Mouse (Mus musculus): Measurements from ENCODE around the gene Gpr35.
A peak's percentile ranks its signal among the peaks of the same experiment; 100 is the strongest.

Gene Gpr35

DNA sequence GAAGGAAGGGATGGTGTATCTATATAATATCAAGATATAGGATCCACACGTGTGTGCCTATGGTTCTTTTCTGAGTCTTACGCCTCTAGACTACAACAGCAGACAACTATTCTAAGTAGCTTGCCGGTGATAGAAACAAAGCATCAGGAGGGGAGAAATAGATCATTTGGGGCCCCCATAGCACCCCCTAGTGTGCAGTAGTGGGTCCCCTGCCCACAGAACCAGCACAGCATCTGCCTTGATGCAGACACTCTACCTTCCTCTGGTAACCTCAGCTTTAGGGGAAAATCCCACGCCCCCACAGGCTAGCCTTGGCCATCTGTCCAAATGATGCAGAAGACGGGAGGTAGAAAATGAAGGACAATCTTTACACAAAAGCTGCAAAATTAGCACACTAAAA lies 34.3 kb downstream of the Gpr35 start:
- no peak for DNase-seq

GRCm38 (mm10) chr1:92988894-92989293 lies 38.2 kb downstream of the Gpr35 start:
- DNase-seq, result no peak

DNA sequence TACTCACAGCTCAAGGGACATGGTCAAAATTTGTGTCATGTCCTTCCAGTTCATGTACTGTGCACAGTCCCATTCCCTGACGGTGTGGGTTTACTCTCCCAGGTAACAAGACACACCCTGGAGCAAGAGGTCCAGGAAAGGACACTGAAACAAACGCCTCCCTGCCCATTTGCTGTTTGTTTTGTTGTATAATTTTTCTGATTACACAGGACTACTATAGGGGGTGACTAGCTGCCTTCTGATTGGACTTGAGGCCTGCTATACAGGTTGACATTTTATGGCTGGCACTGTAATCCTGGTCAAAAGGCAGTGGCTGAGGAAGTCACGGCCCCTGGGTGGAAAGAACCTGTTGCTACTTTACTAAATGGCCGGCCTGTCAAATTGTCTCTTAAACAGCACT lies 39.2 kb downstream of the Gpr35 start:
- no peak for DNase-seq

- DNase-seq, result no peak
These were observed 41.7 kb downstream of the Gpr35 start for GRCm38 (mm10) chr1:92992214-92992855.

- DNase-seq, result no peak
These were observed 42.2 kb downstream of the Gpr35 start for GRCm38 (mm10) chr1:92992880-92993279.

DNA sequence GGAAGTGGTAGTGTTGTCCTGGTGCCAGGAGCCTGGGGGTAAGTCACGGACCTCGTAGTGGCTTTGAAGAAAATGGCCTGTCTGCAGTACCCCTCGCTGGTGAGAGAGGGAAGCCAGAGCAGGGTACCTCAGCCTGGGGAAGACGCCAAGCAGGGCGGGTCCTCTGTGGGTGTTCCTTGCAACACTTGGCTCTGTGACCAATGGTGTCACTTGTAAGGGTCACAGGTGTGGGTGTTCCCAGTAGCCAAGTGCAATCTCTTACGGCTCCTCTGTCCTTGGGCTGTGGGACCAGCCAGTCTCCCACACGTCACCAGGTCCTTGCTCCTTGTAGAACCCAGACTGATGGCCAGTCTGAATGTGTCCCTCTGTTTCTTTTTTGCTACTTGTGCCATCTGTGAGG lies 55.4 kb downstream of the Gpr35 start, which contains the start of gene Aqp12:
Gene Aqp12 (plus strand): TSS at position 274 of the 400 bp plus-strand sequence.
- no peak for DNase-seq

DNA sequence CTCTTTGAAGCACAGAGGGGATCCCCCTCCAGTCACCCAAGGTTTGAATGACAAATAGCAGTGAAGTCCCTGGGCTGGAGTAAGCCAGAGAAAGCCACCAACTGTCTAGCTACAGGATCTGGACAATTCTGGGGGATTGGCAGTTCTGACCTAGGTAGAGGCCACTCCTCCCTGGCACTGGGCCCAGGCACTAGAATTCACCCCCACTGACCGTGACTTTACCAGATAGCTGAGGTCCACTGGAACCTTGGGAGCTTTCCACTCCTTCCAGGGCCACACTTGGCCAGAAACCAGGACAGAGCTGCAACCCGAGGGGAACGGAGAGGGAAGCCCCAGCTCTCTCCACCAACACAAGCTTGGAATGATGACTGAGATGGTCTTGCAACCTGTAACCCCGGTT lies 58.5 kb downstream of the Gpr35 start:
- no peak for DNase-seq

GRCm38 (mm10) chr1:93010731-93011130 lies 60.1 kb downstream of the Gpr35 start:
- no peak for DNase-seq

DNA sequence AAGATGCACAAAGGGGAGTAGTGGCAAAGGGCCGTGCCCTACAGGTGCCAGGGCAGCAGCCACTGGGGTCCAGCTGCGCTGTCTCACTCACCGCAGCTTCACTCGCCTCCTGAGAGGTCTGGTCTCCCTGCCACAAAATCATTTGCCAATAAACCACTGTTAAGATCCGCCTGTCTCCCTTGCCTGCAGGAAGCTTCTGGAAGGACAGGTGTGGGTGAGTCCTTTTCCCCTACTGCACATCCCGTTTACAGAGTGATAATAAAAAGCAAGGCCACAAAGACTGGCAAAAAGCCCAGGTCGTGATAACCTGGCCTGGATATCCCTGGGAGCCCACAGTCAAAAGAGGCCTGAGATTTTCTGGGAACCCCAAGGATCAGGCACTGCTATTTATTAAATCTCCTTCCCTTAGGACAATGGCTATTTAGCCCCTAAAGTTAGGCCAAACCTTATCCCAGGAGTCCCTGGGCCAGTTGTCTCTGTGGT lies 61.5 kb downstream of the Gpr35 start:
- no peak for DNase-seq

GRCm38 (mm10) chr1:93013367-93013766 lies 62.7 kb downstream of the Gpr35 start:
- no peak for DNase-seq

DNA sequence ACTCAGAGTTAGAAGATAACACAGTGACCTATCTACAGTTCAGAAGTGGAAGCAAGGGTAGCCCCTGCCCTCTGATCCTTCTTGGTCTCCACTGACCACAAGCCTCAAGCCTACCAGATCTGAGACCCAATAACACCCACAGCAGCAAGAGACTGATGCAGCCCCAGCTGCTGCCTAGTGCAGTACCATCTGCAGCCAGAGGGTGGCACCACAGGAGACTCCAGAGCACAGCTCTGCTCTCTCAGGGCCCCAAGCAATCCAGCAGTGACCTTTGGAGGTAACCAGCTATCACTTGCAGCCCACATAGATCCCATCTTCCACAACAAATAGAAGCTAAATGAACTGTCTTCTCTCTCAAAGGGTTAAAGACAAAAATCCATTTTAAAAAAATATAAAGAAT lies 63.8 kb downstream of the Gpr35 start:
- peak; percentile 85 to 87 for DNase-seq

DNA sequence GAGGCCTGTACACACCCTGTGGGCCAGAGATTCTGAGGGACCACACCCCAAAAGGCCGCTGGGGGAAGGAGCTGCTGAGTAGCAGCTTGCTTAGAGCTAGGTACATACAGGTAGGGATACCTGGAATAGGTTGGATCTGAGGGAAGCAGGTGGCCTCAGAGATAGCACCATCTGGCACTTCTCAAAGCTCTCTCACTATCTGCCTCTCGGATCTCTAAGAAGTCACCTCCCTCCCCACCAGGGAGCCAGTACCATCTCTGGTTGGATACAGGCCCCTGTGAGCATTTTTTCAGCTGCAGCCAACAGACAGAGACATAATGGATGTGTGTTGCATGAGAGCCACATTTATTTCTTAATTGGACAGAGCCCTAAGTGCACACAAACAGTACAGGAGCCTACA lies 64.5 kb downstream of the Gpr35 start:
- peak in 1 of 2 experiments; percentile 48 for DNase-seq

DNA sequence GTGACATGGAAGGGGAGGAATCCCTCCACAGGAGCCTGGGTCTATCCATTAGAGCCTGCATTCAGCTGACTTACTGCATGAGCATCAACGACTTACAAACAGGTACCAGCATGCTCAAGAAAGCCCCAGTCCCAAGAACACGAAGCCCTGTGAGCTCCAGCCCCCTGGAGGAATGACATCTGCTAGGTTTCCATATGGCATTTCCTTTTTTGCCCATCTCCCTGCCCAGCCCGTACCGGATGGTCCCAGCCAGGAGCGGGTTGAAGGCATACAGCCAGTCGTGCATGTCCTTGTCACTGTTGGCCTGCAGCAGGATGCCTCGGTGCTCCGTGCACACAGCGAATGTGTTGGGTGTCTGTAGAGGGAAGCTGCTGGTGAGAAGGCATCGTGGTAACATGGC lies 68.1 kb downstream of the Gpr35 start:
- DNase-seq, result peak; percentile 65 to 69

- DNase-seq, result no peak
These were observed 69.9 kb downstream of the Gpr35 start for GRCm38 (mm10) chr1:93020602-93021001.

- DNase-seq, result no peak
These were observed 75.9 kb downstream of the Gpr35 start for GRCm38 (mm10) chr1:93026600-93026999.

DNA sequence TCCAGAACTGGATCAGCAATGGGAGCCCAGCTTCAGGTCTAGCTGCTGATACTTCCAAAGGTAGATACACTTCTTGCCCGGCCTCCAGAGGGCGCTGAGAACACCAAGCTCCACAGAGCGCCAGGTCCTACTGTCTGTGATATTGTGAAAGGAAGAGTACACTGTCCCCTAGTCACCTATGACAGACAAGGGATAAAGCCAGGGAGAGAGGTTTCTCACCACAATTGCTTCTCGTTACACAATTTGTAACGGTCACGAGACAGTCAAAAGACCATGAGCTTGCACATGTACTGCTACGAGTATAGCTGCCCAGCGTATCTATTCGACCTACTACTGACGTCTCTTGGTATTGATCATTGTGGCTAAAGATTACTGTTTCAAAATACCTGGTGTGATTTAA lies 78.7 kb downstream of the Gpr35 start:
- no peak for DNase-seq

- DNase-seq, result no peak
These were observed 79.4 kb downstream of the Gpr35 start for GRCm38 (mm10) chr1:93030060-93030459.

DNA sequence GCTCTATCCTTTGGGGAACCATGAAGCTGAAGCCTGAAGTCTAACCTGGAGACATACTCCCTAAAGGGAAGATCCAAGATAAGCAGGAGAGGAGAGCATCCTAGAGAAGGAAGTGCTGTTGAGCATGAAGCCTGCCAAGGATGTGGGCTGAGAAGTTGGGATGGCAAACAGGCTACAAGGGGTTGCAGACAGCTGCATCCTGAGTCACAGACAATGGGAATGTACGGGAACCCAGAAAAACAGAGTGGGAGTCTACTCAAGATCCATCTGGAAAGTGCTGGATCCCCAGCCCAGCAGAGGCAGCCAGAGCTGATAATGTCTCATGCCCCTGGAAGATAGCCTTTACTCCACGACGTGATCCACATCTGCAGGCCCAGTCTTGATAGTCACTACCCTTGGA lies 80.5 kb downstream of the Gpr35 start:
- no peak for DNase-seq

DNA sequence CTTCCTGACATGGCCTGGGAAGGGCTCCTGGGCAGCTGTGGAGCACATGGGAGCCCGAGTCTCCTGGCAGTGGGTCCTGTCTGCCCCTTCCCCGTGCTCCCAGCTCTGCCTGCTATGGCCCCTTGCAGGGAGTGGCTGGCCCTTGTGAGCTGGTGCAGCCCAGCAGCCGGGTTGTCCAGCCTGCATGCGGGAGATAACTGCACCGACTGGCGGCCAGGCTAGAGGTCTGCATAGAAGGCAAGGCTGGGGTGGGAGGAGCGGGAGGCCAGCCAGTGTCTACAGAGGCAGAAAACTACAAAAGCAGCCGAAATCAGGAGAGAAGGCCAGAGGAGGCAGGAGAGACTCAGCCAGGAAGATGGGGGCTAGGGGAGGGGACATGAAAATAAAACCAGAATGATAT lies 83.3 kb downstream of the Gpr35 start:
- no peak for DNase-seq

- DNase-seq, result no peak
These were observed 85.3 kb downstream of the Gpr35 start for GRCm38 (mm10) chr1:93035981-93036380.

All from cerebellum, adult 18-20 months (tissue).